In the genomic region with DNA sequence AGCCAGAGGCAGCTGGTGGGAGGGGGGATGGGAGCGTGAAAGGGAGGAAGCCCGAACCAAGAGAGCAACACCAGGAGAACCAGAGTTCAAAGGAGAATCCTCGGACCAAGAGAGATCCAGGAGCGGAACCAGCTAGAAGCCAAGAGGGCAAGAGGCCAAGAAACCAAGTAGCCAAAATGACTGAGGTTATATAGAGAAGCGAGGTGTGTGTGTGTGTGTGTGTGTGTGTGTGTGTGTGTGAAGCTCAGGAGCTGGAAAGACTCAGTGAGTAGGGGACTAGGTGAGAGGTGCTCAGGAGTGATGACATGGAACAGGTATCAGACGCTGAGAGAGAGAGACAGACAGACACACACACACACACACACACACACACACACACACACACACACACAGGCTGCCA, we compare ENCODE assay signal across 23 mouse cellular contexts. TPM values are rescaled to one million over a fixed set of nuclear protein-coding genes. Genes with fewer than 3 reads are reported as not detected.
A peak's percentile ranks its signal among the peaks of the same experiment; 100 is the strongest.
DNase-seq lines count a peak whose midpoint lies in the region; ATAC-seq and TF ChIP-seq lines count a peak whose summit lies in the region.
"Had no signal": no experiment of that assay in that cellular context is flagged by ENCODE, and none has a peak within 500 bp of the region (broad histone marks: within the 10 kb centered on the region; RNA-seq: fewer than 3 reads in every experiment).

No protein-coding gene starts in this region.

- DNase-seq in liver, embryonic 11.5 days (ENCODE audit: low spot score): no peak
- peak; percentile 95 for DNase-seq in kidney, adult 2 months
- DNase-seq in kidney, postnatal 14 days: peak; percentile 79
- no peak for DNase-seq in yolk sac, embryonic 10.5 days (ENCODE audit: low spot score)
- DNase-seq in layer of hippocampus, postnatal 25 days (ENCODE audit: extremely low spot score in 1 of 2, low spot score in 1 of 2): no peak
- no peak for DNase-seq in lung, adult 18-20 months
- DNase-seq: B cell, adult 2 months; cerebellum, adult 8-10 months; gastrocnemius, postnatal 10 days; heart, adult 11 months; heart, postnatal 14 days; layer of hippocampus, postnatal 36 days; midbrain, embryonic 14.5 days; thymus, postnatal 4 days had no signal

- no peaks in the 10 kb centered on the region for H3K9me3 ChIP-seq in liver, embryonic 11.5 days (ENCODE audit: control insufficient read depth, low read length)
- H3K9me3 ChIP-seq in liver, embryonic 12.5 days (replicated peaks): no peaks in the 10 kb centered on the region
- H3K9me3 ChIP-seq: embryonic facial prominence, embryonic 10.5 days; heart, embryonic 12.5 days; hindbrain, embryonic 12.5 days; limb, embryonic 15.5 days; neural tube, embryonic 15.5 days had no signal

- ATAC-seq in liver, embryonic 11.5 days (replicated peaks; ENCODE audit: low FRiP score): no peak
- no peak for ATAC-seq in liver, embryonic 12.5 days
- ATAC-seq: inflammation-experienced regulatory T-cells, adult 6 months; lung, postnatal 0 days had no signal

- H3K4me3 ChIP-seq in liver, embryonic 11.5 days (ENCODE audit: low read depth, low read length): no peak overlapping the region
- H3K4me3 ChIP-seq in liver, embryonic 12.5 days: no peak overlapping the region
- no peak overlapping the region for H3K4me3 ChIP-seq in kidney, adult 2 months (ENCODE audit: insufficient read depth, low read depth, low read length)
- H3K4me3 ChIP-seq: embryonic facial prominence, embryonic 10.5 days; heart, embryonic 12.5 days; hindbrain, embryonic 12.5 days; limb, embryonic 15.5 days; myocyte; neural tube, embryonic 15.5 days had no signal

- H3K9ac ChIP-seq in liver, embryonic 11.5 days (ENCODE audit: low read depth, low read length): no peak overlapping the region
- no peak overlapping the region for H3K9ac ChIP-seq in liver, embryonic 12.5 days
- H3K9ac ChIP-seq: heart, embryonic 12.5 days; hindbrain, embryonic 12.5 days; limb, embryonic 15.5 days; neural tube, embryonic 15.5 days had no signal

- no peak for TF ChIP-seq CTCF in kidney, adult 2 months (conservative IDR thresholded peaks at IDR 0.05; ENCODE audit: insufficient read depth, insufficient read length, low read depth, low read length)

- H3K27me3 ChIP-seq in liver, embryonic 11.5 days (replicated peaks; ENCODE audit: control insufficient read depth, insufficient read depth, low read length): no peaks in the 10 kb centered on the region
- H3K27me3 ChIP-seq in liver, embryonic 12.5 days (replicated peaks): no peaks in the 10 kb centered on the region
- H3K27me3 ChIP-seq in kidney, adult 2 months (replicated peaks; ENCODE audit: control insufficient read depth, insufficient read depth, low read length): no peaks in the 10 kb centered on the region
- H3K27me3 ChIP-seq: heart, embryonic 12.5 days; hindbrain, embryonic 12.5 days; limb, embryonic 15.5 days; neural tube, embryonic 15.5 days had no signal

- peak overlapping the region; percentile 36; the same call in 1 of the 2 replicates for H3K27ac ChIP-seq in liver, embryonic 11.5 days (ENCODE audit: low read depth, low read length)
- no peak overlapping the region for H3K27ac ChIP-seq in liver, embryonic 12.5 days
- H3K27ac ChIP-seq in kidney, adult 2 months (ENCODE audit: insufficient read depth, low read depth, low read length): peak overlapping the region; percentile 96
- H3K27ac ChIP-seq: embryonic facial prominence, embryonic 10.5 days; hindbrain, embryonic 12.5 days; limb, embryonic 15.5 days; neural tube, embryonic 15.5 days had no signal

- H3K4me2 ChIP-seq in liver, embryonic 11.5 days: no peak overlapping the region
- no peak overlapping the region for H3K4me2 ChIP-seq in liver, embryonic 12.5 days
- H3K4me2 ChIP-seq: heart, embryonic 12.5 days; hindbrain, embryonic 12.5 days; limb, embryonic 15.5 days; neural tube, embryonic 15.5 days had no signal

- TF ChIP-seq POLR2A in kidney, adult 2 months (IDR thresholded peaks at IDR 0.05; ENCODE audit: low read depth, low read length): no peak

- peaks cover 4% of the 10 kb centered on the region; the same call in 1 of the 2 replicates for H3K4me1 ChIP-seq in liver, embryonic 11.5 days (replicated peaks; ENCODE audit: control insufficient read depth, insufficient read depth, low read length)
- H3K4me1 ChIP-seq in liver, embryonic 12.5 days: peaks cover 28% of the 10 kb centered on the region
- H3K4me1 ChIP-seq in kidney, adult 2 months (ENCODE audit: control insufficient read depth, insufficient read depth, low read length): peaks cover 39% of the 10 kb centered on the region; the same call in 1 of the 2 replicates
- H3K4me1 ChIP-seq: hindbrain, embryonic 12.5 days; limb, embryonic 15.5 days; neural tube, embryonic 15.5 days had no signal

- 61% methylated on average over 6 of the region's 6 CpGs for WGBS in liver, embryonic 11.5 days
- WGBS in liver, embryonic 12.5 days (ENCODE audit: insufficient replicate concordance): 49% methylated on average over 5 of the region's 6 CpGs
- WGBS in kidney, adult 2 months: 38% methylated on average over 6 of the region's 6 CpGs

- H3K36me3 ChIP-seq in liver, embryonic 11.5 days (ENCODE audit: control insufficient read depth, insufficient read depth, low read length): no peaks in the 10 kb centered on the region
- no peaks in the 10 kb centered on the region for H3K36me3 ChIP-seq in liver, embryonic 12.5 days
- no peaks in the 10 kb centered on the region for H3K36me3 ChIP-seq in kidney, adult 2 months (ENCODE audit: control insufficient read depth, insufficient read depth, low read length)
- H3K36me3 ChIP-seq: embryonic facial prominence, embryonic 10.5 days; heart, embryonic 12.5 days; hindbrain, embryonic 12.5 days; limb, embryonic 15.5 days; neural tube, embryonic 15.5 days had no signal

RNA-seq across cellular contexts. Expression of a gene that starts 30.8 kb away (rescaled TPM):
- 75.9 and 78.1 TPM in 2 replicates for polyA plus RNA-seq in liver, embryonic 11.5 days (2014; fragmentation: Nextera tagmentation; extraction: Ambion mirVana)
- polyA plus RNA-seq in liver, embryonic 12.5 days (2016; fragmentation: Nextera tagmentation; extraction: Ambion mirVana): 53.6 and 57.9 TPM in 2 replicates
- polyA plus RNA-seq in kidney, adult 2 months (2012; rRNA removed): 26.6 and 35.7 TPM in 2 replicates
- total RNA-seq in layer of hippocampus, postnatal 25 days (2021): 100 to 1,000 TPM; 182 to 184 TPM

RNA-seq across cellular contexts. Expression of a gene that starts 31.5 kb away (rescaled TPM):
- polyA plus RNA-seq in liver, embryonic 11.5 days (2014; fragmentation: Nextera tagmentation; extraction: Ambion mirVana): 10.2 and 10.4 TPM in 2 replicates
- 8.5 and 9.8 TPM in 2 replicates for polyA plus RNA-seq in liver, embryonic 12.5 days (2016; fragmentation: Nextera tagmentation; extraction: Ambion mirVana)
- 28.7 and 32.3 TPM in 2 replicates for polyA plus RNA-seq in kidney, adult 2 months (2012; rRNA removed)
- 1 to 10 TPM; 2.4 to 3.0 TPM for total RNA-seq in layer of hippocampus, postnatal 25 days (2021)

Comparison
In these comparisons a context has a peak if more than half of its experiments do, and no peak if none do; other contexts are left out.
1. DNase-seq: peak in kidney, adult 2 months (single experiment) and kidney, postnatal 14 days (single experiment); none in liver, embryonic 11.5 days (single experiment), yolk sac, embryonic 10.5 days (single experiment), layer of hippocampus, postnatal 25 days (0 of 2) and lung, adult 18-20 months (0 of 2).